Mouse (Mus musculus): Measurements from ENCODE around the gene Mmp7.

- TF ChIP-seq POLR2A (IDR thresholded peaks at IDR 0.05; ENCODE audit: low read depth, low read length): no peak
- TF ChIP-seq CTCF (conservative IDR thresholded peaks at IDR 0.05; ENCODE audit: insufficient read depth, insufficient read length, low read depth, low read length): no peak
Measured at GRCm38 (mm10) chr9:7742696-7743095, 50.8 kb downstream of the Mmp7 start.

All from kidney, adult 2 months (tissue).